Mouse (Mus musculus) spleen, postnatal 14 days (tissue): ENCODE data around the gene Pacrg.
A peak's percentile ranks its signal among the peaks of the same experiment; 100 is the strongest.

ENCODE experiments used
- DNase-seq, 2 experiments: peaks; one replicate each; pipeline ENCODE4 v3.0.0; 2021 to 2022; ENCODE audit warnings: low spot score in 2 of 2

Pacrg gene

GRCm38 (mm10) chr17:10840148-10840707, at the start of gene Pacrg, which contains the start of gene Prkn:
Gene Pacrg (minus strand): TSS chr17:10840311.
Gene Prkn (plus strand): TSS chr17:10840384.
- DNase-seq = peak; percentile 83 to 90

- DNase-seq = no peak
Measured at GRCm38 (mm10) chr17:10887924-10888323, 47.8 kb upstream of the Pacrg start.

- DNase-seq = no peak
Measured at GRCm38 (mm10) chr17:10882260-10882659, 42.1 kb upstream of the Pacrg start.

GRCm38 (mm10) chr17:10878986-10879385, 38.9 kb upstream of the Pacrg start:
- DNase-seq = no peak

- no peak for DNase-seq
Measured at GRCm38 (mm10) chr17:10874208-10875187, 34.4 kb upstream of the Pacrg start.

- no peak for DNase-seq
Measured at GRCm38 (mm10) chr17:10854207-10854606, 14.1 kb upstream of the Pacrg start.

GRCm38 (mm10) chr17:10840731-10841201, 655 bp upstream of the Pacrg start:
- peak in 1 of 2 experiments; percentile 11 for DNase-seq

GRCm38 (mm10) chr17:10818971-10819370, 21.1 kb downstream of the Pacrg start:
- DNase-seq = no peak

- no peak for DNase-seq
Measured at GRCm38 (mm10) chr17:10808571-10808970, 31.5 kb downstream of the Pacrg start.

- DNase-seq = no peak
Measured at GRCm38 (mm10) chr17:10807261-10807998, 32.7 kb downstream of the Pacrg start.

- DNase-seq = no peak
Measured at GRCm38 (mm10) chr17:10806692-10807091, 33.4 kb downstream of the Pacrg start.

GRCm38 (mm10) chr17:10791661-10792060, 48.5 kb downstream of the Pacrg start:
- no peak for DNase-seq

GRCm38 (mm10) chr17:10784401-10784920, 55.6 kb downstream of the Pacrg start:
- DNase-seq = no peak

- DNase-seq = no peak
Measured at GRCm38 (mm10) chr17:10776503-10776902, 63.6 kb downstream of the Pacrg start.

GRCm38 (mm10) chr17:10774468-10774867, 65.6 kb downstream of the Pacrg start:
- no peak for DNase-seq

- DNase-seq = no peak
Measured at GRCm38 (mm10) chr17:10772207-10772606, 67.9 kb downstream of the Pacrg start.

GRCm38 (mm10) chr17:10769873-10770272, 70.2 kb downstream of the Pacrg start:
- no peak for DNase-seq

GRCm38 (mm10) chr17:10766735-10767406, 73.2 kb downstream of the Pacrg start:
- DNase-seq = no peak

- no peak for DNase-seq
Measured at GRCm38 (mm10) chr17:10764343-10764742, 75.8 kb downstream of the Pacrg start.

GRCm38 (mm10) chr17:10757455-10757854, 82.7 kb downstream of the Pacrg start:
- no peak for DNase-seq
